Mouse (Mus musculus) embryo, embryonic 10.5 days (tissue): ENCODE measurements around the gene Pithd1.
A peak's percentile ranks its signal among the peaks of the same experiment; 100 is the strongest.
"Not testable (repeated sequence)": the region's sequence is repeated elsewhere in the genome, so short reads cannot be mapped to it uniquely, and the experiment has no call there.

Source experiments
- DNase-seq: peaks from one replicate; pipeline ENCODE4 v3.0.0-alpha.2; 2015; ENCODE audit warnings: low spot score

Gene Pithd1

DNA sequence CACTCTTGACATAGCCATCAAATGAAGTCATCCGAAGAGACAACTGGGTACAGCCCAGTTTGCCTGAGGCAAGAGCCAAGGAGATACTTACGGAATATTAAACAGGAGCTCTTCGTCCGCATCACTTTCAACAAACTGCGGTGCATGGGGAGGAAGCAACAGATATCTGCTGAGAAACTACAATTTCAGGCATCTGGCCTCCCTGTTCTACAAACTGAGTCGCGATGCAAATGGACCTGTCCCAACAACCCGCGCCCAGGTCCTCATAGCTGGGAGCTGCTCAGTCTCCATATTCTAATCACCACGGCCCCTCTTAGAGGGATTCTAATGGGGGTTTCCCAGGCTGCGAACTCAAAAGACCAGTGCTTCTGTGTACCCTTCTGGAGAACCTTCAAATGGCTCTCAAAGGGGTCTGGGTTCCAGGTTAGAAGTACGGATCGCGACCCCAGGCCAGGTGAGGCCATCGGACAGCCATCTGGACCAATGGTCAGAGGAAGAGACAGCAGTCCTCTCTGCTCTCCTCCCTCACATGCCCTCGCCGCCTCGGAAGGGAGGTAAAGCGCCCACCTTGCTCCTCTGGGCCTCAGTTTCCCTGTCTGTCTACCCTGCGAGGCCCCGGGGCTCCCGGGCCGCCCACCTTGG, 642 bp downstream of the Pithd1 start:
- peak; percentile 34 for DNase-seq

DNA sequence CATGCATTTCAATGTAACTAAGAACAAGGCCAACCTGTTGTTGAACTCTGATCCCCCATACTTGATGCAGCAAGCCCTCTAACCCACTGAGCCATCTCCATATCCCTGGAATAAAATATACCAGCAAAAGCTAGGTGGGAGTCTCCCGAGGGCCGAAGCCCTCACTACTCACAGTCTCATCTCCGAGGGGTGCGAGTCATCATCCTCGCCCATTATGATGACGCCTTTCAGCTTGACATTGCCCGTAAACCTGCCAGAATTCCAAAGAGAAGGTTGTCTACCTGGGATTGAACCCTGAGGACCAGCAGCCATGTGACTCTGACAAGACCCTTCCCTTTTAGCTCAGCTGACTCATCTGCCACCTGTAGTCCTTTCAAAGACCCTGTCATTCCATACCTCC, 1.3 kb downstream of the Pithd1 start:
- no peak for DNase-seq

DNA sequence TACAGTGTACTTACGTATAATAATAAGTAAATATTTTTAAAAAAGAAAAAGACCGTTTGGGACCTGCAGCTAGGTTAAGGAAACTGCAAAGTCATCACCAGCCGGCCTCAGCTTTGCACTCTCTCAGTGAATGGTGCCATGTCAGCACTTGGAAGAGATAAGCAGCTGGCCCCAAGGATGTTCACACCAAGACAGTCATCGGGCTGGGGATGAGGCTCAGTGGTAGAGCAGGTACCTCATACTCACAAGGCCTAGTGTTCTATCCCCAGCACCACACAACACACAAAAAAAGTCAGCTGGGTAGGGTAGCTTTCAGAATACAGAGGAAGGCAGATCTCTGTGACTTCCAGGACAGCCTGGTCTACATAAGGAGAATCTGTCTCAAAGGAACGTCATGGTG, 1.9 kb downstream of the Pithd1 start:
- no peak for DNase-seq

DNA sequence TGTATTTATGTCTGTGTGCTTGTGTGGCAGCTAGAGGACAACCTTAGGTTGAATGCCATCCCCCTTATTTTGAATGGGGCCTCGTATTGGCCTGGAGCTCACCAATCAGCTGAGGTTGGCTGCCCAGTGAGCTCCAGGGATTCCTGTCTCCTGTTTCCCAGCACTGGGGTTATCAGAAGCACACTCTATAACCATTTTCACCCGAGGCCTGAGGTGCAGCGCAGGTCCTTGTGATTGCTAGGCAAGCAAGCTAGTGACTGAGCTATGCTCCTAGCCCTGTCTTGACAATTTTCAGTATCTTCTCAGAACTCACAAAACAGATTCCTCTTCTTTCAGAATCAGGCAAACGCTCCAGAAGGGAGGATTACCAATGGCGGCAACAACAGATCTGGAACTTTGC, 2.5 kb downstream of the Pithd1 start:
- DNase-seq = no peak

DNA sequence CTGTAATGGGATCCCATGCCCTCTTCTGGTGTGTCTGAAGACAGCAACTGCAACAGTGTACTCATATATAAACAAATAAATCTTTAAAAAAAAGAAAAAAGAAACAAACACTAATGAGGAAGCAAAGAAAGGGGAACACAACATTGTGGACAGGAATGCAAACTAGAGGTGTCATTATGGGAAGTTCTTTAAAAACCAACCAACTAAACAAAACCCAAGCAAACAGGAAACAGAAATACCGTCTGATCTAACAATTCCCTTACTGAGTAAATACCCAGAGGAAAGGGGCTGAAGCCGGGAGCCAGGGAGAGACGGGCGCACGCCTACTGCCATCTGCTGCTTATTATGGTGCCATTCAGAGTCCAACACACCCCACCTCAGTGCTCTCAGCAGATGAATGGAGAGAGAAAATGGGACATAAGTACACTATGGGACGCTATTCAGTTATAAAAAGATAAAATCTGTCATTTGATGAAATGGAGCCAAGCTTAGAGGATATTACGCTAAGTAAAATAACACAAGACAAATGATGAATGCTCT, 5.5 kb downstream of the Pithd1 start:
- DNase-seq = no peak

DNA sequence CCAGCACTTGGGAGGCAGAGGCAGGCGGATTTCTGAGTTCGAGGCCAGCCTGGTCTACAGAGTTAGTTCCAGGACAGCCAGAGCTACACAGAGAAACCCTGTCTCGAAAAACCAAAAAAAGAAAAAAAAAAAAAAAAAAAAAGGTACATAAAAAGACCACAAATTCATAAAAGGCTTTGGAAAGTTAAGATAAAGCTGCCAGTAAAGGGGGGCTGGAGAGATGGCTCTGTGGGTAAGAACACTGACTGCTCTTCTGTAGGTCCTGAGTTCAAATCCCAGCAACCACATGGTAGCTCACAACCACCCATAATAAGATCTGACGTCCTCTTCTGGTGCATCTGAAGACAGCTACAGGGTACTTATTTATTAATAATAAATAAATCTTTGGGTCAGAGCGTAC, 6.8 kb downstream of the Pithd1 start:
- not testable (repeated sequence) for DNase-seq

DNA sequence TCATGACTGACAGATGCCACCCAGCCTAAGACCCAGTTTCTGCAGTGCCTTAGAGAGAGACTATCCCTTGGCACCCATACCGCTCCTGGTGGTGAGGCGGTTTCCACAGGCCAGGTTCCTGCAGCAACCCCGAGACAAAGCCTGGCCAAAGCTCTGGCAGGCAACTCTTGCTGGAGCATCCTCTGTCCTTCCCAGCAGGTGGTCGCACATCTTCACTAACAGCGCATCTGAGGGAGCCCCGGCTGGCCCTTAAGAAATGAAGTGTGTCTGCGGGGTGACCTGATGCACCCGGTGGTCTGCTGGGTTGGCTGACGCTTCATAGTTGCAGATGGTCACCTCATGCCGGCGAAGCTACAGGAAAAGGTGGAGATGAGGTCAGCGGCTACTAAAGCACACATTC, 10.9 kb downstream of the Pithd1 start:
- no peak for DNase-seq

DNA sequence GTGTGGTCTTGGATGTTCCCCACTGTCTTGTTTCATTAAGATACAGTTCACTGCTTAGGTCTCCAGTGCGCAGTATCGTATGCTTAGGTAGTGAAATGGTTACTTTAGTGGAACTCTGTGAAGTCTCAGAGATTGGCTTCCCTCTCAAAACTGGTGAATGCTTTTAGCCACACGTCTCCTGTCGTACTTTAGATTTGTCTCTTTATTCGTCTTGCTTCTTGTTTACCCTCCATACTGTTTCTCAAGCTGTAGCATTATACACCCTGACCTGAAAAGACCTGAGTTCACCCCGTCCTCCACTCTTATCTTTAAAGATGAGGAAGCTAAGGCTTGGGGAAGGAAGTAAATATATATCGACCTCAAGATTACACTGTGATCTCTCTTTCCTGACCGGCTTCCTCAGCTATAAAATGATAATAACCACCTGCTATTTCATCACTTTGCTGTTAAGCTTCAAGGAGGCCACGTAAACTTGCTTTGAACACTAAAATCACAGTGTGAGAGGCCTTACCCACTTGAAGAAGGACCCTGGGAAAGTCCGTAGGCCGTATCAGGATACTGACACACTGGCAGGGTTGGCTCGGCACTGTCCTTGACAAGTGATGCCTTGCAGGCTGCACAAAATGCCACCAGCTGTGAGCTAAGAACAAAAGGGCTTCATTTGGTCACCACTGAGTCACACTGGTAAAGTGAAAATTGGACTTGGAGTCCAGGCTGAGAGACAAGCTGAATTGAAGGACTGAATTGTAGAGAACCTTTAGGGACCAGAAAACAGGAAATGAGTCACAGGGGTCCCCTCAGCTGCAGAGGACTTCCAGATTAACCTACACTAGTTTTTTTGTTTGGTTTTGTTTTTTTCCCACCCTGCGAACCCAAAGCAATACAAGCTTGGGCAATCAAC, 13.9 kb downstream of the Pithd1 start:
- DNase-seq = no peak

DNA sequence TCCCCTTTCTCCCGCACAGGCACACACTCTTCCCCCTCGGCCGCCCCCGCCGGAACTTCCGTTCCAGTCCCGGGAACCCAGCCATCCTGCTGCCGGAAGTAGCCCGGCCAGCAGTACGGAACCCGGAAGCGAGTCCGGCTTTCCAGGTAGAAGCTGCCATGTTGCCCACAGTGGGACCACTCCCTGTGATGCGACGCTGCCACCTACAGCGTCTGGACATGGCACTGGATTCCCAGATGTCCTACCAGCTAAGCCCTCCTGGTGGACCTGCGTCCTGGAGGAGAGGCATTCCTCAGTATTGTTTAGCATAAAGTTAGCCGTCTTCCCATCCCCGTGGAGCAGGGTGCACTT, 14.5 kb downstream of the Pithd1 start, which contains the start of gene Lypla2:
Lypla2 (minus strand) TSS at position 71 of the 351 bp plus-strand sequence.
- peak; percentile 88 for DNase-seq

DNA sequence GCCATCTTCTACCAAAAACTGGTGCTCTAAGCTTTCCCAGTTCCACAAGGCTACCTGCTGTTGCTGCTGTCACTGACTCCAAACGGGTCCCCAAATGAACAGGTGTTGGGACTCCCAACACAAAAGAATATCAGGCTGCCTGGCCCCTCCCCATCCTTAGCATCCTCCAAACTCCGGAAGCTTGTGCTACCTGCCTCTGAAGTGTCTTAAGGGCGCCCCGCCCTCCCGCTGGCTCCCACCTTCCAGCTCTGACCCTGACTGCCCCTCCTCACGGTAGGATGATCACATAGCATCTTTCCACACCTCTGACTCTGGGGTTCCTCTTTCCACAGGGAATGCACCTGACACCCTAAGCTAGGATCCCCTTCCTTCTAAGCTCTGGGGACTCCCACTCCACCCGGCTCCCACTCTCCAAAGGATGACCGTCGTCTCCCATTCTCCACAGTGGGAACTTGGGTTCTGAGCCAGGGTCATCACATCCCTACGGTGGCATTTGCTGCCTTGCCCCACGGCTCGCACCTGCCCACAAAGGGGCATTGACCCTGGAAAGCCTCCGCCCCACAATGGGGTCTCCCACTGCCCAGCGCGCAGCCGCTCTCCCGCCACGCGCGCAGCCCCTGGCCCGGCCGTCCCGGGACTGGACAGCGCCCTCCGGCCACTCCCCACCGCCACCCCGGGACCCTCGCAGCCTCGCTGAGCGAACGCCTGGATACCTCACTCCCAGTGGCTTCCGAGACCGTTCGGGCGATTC, 15.1 kb downstream of the Pithd1 start:
- DNase-seq = no peak

DNA sequence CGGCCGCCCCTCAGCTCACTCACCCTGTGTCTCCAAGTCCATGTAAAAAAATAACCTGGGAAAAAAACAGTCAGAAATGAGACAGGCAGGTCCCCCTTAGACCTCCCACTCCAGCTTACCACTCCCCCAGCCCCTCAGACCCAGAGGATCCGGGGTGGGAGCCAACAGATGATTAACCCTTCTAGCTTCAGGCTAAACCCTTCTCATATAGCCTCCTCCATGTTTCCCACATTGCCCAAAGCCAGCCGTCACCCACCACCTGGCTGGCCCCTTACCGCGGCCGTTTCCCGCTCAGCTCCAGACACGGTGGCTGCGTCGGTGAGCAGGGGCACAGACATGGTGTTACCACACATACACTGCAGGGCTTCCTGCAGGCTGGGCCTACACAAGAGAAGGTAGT, 16.5 kb downstream of the Pithd1 start:
- DNase-seq = no peak

DNA sequence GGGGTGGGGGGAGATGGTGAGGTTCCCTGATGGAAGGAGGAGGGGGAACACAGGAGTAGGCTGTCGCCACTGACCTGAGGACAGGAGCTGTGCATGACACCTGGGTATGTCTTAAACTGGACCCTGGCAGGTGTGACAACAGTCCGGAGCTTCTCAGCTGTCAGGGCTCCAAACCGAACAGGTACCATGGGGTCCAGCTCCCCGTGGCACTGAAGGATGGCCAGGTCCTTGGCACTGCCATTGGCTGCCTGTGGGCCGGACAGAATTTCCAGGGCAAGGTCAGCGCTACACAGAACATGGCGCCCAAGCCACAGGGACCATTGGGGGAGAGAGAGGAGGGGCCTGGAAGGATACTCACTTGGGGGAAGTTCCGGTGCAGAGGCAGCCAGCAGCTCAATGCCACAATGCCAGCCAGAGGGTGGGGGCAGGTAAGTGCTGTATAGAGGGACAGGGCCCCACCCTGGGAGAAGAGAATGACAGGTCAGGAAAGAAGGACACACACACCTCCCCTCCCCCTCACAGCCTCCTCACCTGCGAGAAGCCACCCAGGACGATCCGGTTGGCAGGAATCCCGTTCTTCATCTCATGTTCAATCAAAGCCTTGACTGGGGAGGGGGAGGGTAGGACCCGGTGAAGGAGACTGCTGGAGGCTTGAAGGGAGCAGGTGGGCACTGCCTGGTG, 17.9 kb downstream of the Pithd1 start:
- DNase-seq = no peak

DNA sequence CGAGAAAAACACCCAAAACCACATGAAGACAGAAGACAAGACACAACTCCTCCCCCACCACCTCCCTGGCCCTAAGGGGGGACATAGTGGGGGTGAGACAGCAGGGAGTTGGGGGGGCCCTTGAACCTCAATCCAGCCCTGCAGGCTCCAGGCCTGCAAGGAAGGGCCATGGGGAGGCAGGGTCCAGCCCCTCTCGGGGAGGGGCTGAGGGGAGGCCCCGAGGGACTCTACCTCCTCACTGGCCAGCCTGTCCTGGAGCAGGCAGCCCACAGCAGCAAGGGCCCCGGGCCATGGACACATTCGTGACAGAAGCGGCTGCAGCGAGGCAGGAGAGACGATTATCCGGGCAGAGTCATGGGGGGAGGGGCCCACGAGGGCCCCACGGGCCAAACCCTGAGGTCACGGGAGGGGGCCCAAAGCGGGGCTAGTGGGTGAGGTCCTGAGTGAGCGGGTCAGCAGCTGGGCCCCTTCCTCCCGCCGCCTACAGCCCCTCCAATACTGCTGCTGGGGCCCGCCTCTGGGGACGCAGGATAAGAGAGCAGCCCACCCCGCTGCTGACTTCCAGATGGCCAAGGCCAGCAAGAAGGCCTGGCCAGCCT, 18.7 kb downstream of the Pithd1 start:
- no peak for DNase-seq

DNA sequence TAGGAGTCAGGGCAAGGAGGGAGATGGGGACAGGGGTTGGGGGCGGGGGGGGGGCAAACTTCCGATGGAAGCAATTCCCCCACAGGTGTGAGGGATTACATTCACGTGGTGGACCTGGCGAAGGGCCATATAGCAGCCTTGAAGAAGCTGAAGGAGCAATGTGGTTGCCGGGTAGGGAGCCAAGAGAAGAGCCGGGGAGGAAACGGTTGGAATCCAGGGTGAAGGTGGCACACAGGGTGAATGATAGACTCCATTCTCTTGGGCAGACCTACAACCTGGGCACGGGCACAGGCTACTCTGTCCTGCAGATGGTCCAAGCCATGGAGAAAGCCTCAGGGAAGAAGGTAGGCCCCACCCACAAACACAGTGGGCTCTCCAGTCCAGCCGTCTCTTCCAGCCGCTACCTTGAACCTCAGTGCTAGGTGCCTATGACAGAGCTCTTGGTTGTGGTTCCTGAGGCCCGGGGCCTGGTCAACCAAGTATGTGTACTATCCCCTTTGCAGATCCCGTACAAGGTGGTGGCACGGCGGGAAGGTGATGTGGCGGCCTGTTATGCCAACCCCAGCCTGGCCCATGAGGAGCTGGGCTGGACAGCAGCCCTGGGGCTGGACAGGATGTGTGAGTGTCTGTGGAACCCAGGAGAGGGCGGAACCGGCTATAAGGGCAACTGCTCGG, 19.8 kb downstream of the Pithd1 start:
- DNase-seq = no peak

DNA sequence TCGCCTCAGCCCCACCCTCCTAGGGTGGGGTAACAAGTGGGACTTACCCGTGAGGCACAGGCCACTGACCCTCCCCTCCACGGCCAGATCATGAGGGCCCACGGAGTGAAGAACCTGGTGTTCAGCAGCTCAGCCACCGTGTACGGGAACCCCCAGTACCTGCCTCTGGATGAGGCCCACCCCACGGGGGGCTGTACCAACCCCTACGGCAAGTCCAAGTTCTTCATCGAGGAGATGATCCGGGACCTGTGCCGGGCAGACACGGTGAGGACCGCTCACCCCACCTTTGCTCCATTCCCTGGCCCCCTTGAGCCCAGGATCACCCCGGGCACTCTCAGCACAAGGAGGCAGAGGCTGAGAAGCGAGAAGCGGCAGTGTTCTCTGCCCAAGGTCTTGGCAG, 20.8 kb downstream of the Pithd1 start:
- no peak for DNase-seq

DNA sequence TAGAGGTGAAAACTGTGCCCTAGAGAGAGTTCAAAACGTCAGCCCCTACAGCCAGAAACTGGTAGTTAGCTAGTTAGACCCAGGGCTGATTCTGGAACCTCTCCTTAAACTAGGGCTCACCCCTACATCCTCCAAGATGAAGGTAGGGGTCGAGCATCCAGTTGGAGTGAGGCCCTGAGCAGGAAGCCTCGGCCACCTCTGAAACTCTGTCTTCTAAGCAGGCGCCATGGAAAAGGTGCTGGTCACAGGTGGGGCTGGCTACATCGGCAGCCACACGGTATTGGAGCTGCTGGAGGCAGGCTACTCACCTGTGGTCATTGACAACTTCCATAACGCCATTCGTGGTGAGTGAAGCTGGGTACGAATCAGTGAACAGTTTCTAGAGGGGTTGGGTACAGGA, 22.0 kb downstream of the Pithd1 start:
- no peak for DNase-seq

DNA sequence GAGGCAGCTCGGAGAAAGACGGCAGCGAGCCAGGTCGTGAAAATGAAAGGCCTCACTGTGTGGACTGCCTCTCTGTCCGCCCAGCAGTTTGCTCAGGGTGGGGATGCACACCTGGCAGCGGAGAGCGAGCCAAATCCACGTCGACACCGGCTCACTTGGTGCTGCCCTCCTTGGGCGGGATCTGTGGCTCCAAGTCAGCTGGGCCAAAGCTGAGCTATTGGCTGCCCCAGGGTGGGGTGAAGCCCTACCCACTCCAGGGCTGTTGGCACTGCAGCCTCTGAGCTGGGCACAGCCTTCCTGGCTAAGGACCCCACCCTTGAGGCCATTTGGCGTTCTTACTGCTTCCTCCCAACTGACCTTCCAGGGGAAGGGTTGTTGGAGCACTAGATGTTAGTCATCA, 22.6 kb downstream of the Pithd1 start:
- no peak for DNase-seq

DNA sequence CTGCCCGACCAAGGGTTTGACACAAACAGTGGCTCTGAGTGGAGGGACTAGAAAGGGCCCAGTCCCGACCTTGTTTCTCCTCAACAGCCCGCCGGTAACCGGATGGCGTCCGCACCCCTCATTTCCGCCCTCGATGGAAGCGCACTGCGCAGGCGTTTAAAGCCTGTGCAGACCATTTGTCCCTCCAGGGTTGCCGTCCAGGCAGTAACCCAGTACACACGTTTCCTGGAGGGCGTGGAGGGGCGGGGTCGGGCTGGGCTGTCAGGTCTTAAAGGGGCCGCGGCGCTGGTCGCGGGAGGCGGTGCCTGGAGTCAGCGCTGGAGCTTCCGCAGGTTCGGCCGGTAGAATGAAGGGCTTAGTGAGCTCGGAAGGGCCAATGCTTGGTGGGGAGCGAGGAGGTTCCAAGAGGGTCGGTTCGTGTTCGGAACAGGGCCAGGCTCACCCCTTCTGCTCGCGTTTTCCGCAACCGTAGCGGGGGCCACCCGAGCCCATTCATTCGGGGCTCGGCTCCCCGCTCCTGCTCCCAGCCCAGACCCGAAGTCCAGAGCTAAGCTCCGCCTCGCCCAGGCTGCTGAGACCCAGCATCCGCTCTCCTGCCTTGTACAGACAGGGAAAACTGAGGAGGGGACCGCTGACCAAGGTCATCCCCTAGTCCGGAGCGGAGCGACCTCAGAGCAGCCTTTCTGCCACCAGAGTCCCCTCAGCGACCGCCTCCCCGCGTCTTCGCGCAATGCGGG, 23.4 kb downstream of the Pithd1 start, which contains the start of gene Gale:
Gale (plus strand) TSS at position 271 of the 737 bp plus-strand sequence.
- peak; percentile 98 for DNase-seq

DNA sequence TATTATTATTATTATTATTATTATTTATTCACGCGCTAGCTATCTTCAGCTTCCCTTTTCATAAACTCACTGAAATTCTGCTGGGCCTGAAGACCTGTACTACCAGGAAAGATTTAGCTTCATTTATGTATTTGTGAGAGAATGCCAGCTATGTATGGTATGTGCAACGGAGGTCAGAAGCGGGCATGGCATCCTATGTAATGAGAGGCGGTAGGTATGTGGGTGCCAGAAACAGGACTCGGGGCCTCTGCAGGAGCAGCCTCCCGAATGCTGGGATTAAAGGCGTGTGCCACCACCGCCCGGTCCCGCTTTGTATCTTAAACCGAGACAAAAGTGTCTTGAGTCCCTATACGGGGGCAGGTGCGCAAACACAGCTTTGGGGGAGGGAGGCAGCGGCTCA, 24.1 kb downstream of the Pithd1 start:
- no peak for DNase-seq

DNA sequence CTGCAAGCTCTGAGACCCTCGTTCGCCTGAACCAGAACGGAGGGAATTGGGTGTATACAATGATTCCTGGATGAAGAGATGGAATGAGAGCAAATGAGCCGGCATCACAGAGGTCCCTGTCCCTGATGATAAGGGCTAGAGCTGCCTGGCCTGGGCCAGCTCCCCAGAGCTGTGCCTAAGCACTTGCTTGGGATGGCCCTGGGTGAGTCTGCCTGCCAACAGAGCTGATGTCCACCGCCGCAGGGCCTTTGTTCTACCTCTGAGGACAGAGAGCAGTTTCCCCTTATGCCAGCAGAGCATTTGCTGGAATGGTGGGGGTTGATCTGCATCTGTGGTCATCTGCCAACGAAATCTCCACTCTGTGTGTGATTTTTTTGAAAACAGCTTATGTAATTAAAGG, 24.9 kb downstream of the Pithd1 start:
- no peak for DNase-seq
